Mouse (Mus musculus): ENCODE results near the gene Dcaf11. TPM values are rescaled to one million over a fixed set of nuclear protein-coding genes. Genes with fewer than 3 reads are reported as not detected.

The Dcaf11 gene
- polyA plus RNA-seq, 1 experiment from 2014 or later, result 117 TPM

DNA sequence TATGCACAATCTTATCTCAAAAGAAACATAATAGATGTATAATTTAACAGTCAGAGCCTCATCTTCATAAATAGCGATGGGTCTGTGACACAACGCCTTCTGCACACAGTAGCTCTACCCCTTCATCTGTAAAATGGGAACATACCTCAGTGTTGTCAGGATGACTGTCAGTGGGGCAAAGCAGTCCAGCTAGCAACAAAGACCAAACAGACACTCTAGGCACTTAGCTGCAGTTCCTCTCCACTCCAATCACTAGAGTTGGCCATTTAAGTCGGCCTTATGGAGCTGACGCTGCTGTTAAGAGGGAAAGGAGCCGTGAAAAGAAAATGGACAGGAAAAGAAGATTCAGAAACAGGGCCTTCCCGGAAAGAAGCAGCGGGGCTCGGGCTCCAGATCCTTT is 8.0 kb upstream of the Dcaf11 start:
- 94% methylated on average over 8 of the region's 8 CpGs for WGBS
- no peak overlapping the region for H3K9ac ChIP-seq (replicated peaks; ENCODE audit: low read length)

DNA sequence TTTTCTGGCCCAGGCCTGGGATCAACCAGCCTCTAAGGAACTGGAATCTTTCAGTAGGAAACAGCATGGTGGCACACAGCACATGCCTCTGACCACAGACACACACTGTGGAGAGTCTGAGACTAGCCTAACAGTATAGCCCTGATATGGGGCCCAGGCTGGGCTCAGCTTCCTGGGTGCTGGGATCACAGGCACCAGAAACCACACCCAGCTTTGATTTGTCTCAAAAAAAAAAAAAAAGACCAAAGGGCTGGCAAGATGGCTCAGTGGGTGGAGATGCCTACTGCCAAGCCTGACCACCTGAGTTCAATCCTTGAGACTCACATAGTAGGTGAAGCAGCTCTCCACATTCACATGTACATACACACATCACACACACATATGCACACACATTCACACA is 5.2 kb upstream of the Dcaf11 start:
- 0 out of 2 replicates have a peak, but pooled peaks cover 6% of the 10 kb centered on the region for H3K36me3 ChIP-seq (ENCODE audit: insufficient read depth, low read length)
- H3K9ac ChIP-seq (replicated peaks; ENCODE audit: low read length), result no peak overlapping the region
- no peaks in the 10 kb centered on the region for H3K9me3 ChIP-seq (ENCODE audit: low read length)
- H3K27ac ChIP-seq (ENCODE audit: low read length), result no peak overlapping the region
- H3K4me3 ChIP-seq (ENCODE audit: low read length), result no peak overlapping the region
- no peaks in the 10 kb centered on the region for H3K27me3 ChIP-seq (ENCODE audit: insufficient read depth, low read length)
- peaks cover 7% of the 10 kb centered on the region; the same call in 1 of the 2 replicates for H3K4me1 ChIP-seq (ENCODE audit: insufficient read depth, low read length)
- ATAC-seq (ENCODE audit: low FRiP score, low TSS enrichment), result no peak
- no peak overlapping the region for H3K4me2 ChIP-seq (replicated peaks; ENCODE audit: low read depth, low read length)

More for the DNA sequence above, 8.0 kb upstream of the Dcaf11 start:
- H3K4me1 ChIP-seq (ENCODE audit: insufficient read depth, low read length), result no peaks in the 10 kb centered on the region
- no peak overlapping the region for H3K4me3 ChIP-seq (ENCODE audit: low read length)
- no peak overlapping the region for H3K27ac ChIP-seq (ENCODE audit: low read length)
- H3K4me2 ChIP-seq (replicated peaks; ENCODE audit: low read depth, low read length), result no peak overlapping the region
- no peaks in the 10 kb centered on the region for H3K27me3 ChIP-seq (ENCODE audit: insufficient read depth, low read length)
- H3K36me3 ChIP-seq (ENCODE audit: insufficient read depth, low read length), result peaks cover 27% of the 10 kb centered on the region
- ATAC-seq (ENCODE audit: low FRiP score, low TSS enrichment), result no peak
- H3K9me3 ChIP-seq (ENCODE audit: low read length), result no peaks in the 10 kb centered on the region

DNA sequence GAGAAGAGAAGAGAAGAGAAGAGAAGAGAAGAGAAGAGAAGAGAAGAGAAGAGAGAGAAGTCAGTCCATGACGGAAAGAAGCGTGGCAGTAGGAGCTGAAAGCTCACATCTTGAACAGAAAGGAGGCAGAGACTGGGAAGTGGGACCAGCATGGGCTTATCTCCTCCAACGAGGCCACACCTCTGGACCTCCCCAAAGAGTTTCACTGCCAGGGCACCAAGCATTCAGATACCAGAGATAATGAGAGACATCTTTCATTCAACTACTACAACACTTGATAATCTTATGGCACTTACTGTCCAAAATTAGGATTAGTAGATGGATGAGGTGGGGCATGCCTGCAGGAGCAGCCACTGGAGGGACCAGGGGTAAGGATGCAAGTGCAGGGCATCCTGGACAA is 4.0 kb upstream of the Dcaf11 start:
- WGBS, result 90% methylated on average over 3 of the region's 3 CpGs
- Histone ChIP-seq H3K27me3 (ENCODE audit: insufficient read depth, low read length) (no peaks in the 10 kb centered on the region), H3K9ac (replicated peaks; ENCODE audit: low read length) (no peak overlapping the region), H3K4me2 (replicated peaks; ENCODE audit: low read depth, low read length) (no peak overlapping the region), H3K4me1 (ENCODE audit: insufficient read depth, low read length) (peaks cover 7% of the 10 kb centered on the region; the same call in 1 of the 2 replicates), H3K9me3 (ENCODE audit: low read length) (no peaks in the 10 kb centered on the region), H3K36me3 (ENCODE audit: insufficient read depth, low read length) (no peaks in the 10 kb centered on the region), H3K4me3 (ENCODE audit: low read length) (no peak overlapping the region), H3K27ac (ENCODE audit: low read length) (no peak overlapping the region)
- no peak for ATAC-seq (ENCODE audit: low FRiP score, low TSS enrichment)

GRCm38 (mm10) chr14:55557003-55557402 is 2.8 kb upstream of the Dcaf11 start:
- H3K27ac ChIP-seq (ENCODE audit: low read length), result peak overlapping the region; percentile 85
- H3K4me2 ChIP-seq (replicated peaks; ENCODE audit: low read depth, low read length), result no peak overlapping the region

GRCm38 (mm10) chr14:55557587-55557986 is 2.2 kb upstream of the Dcaf11 start:
- Histone ChIP-seq H3K4me1 (ENCODE audit: insufficient read depth, low read length) (peaks cover 19% of the 10 kb centered on the region), H3K27me3 (ENCODE audit: insufficient read depth, low read length) (no peaks in the 10 kb centered on the region), H3K4me3 (ENCODE audit: low read length) (no peak overlapping the region), H3K27ac (ENCODE audit: low read length) (peak overlapping the region; percentile 85), H3K9me3 (ENCODE audit: low read length) (no peaks in the 10 kb centered on the region), H3K9ac (replicated peaks; ENCODE audit: low read length) (no peak overlapping the region), H3K4me2 (replicated peaks; ENCODE audit: low read depth, low read length) (no peak overlapping the region), H3K36me3 (ENCODE audit: insufficient read depth, low read length) (no peaks in the 10 kb centered on the region)
- 75% methylated on average over 3 of the region's 3 CpGs for WGBS
- no peak for ATAC-seq (ENCODE audit: low FRiP score, low TSS enrichment)

More at GRCm38 (mm10) chr14:55557003-55557402, 2.8 kb upstream of the Dcaf11 start:
- Histone ChIP-seq H3K9me3 (ENCODE audit: low read length) (no peaks in the 10 kb centered on the region), H3K4me1 (ENCODE audit: insufficient read depth, low read length) (peaks cover 18% of the 10 kb centered on the region), H3K36me3 (ENCODE audit: insufficient read depth, low read length) (no peaks in the 10 kb centered on the region), H3K27me3 (ENCODE audit: insufficient read depth, low read length) (no peaks in the 10 kb centered on the region), H3K9ac (replicated peaks; ENCODE audit: low read length) (no peak overlapping the region), H3K4me3 (ENCODE audit: low read length) (no peak overlapping the region)
- 24% methylated on average over 5 of the region's 5 CpGs for WGBS
- no peak for ATAC-seq (ENCODE audit: low FRiP score, low TSS enrichment)

GRCm38 (mm10) chr14:55558740-55559448 is 912 bp upstream of the Dcaf11 start:
- no peak overlapping the region for H3K9ac ChIP-seq (replicated peaks; ENCODE audit: low read length)
- no peaks in the 10 kb centered on the region for H3K9me3 ChIP-seq (ENCODE audit: low read length)
- H3K36me3 ChIP-seq (ENCODE audit: insufficient read depth, low read length), result peaks cover under 1% of the 10 kb centered on the region; the same call in 1 of the 2 replicates
- H3K4me1 ChIP-seq (ENCODE audit: insufficient read depth, low read length), result peaks cover 19% of the 10 kb centered on the region
- no peaks in the 10 kb centered on the region for H3K27me3 ChIP-seq (ENCODE audit: insufficient read depth, low read length)
- ATAC-seq (ENCODE audit: low FRiP score, low TSS enrichment), result no peak
- H3K27ac ChIP-seq (ENCODE audit: low read length), result 0 out of 2 replicates have a peak overlapping the region, but pooled peaks have one; percentile 59
- H3K4me2 ChIP-seq (replicated peaks; ENCODE audit: low read depth, low read length), result peak overlapping the region; percentile 89
- 56% methylated on average over 6 of the region's 6 CpGs for WGBS
- H3K4me3 ChIP-seq (ENCODE audit: low read length), result peak overlapping the region; percentile 16; the same call in 1 of the 2 replicates

- H3K4me2 ChIP-seq (replicated peaks; ENCODE audit: low read depth, low read length), result peak within 1 kb of the TSS; percentile 89
- H3K27ac ChIP-seq (ENCODE audit: low read length), result peak within 1 kb of the TSS; percentile 96
- peaks cover 19% of the 10 kb centered on the region for H3K4me1 ChIP-seq (ENCODE audit: insufficient read depth, low read length)
- H3K4me3 ChIP-seq (ENCODE audit: low read length), result peak within 1 kb of the TSS; percentile 52
- WGBS, result under 1% methylated on average over 51 of the region's 51 CpGs
- peak within 1 kb of the TSS; percentile 73 for H3K9ac ChIP-seq (replicated peaks; ENCODE audit: low read length)
- ATAC-seq (ENCODE audit: low FRiP score, low TSS enrichment), result peak; percentile 97
- H3K27me3 ChIP-seq (ENCODE audit: insufficient read depth, low read length), result no peaks in the 10 kb centered on the region
- peaks cover 16% of the 10 kb centered on the region; the same call in 1 of the 2 replicates for H3K36me3 ChIP-seq (ENCODE audit: insufficient read depth, low read length)
- H3K9me3 ChIP-seq (ENCODE audit: low read length), result no peaks in the 10 kb centered on the region
Measured at GRCm38 (mm10) chr14:55560202-55561073, 632 bp downstream of the Dcaf11 start, which contains the start of gene A730061H03Rik. Gene A730061H03Rik (minus strand): TSS chr14:55560406.

GRCm38 (mm10) chr14:55561860-55562259 is 2.1 kb downstream of the Dcaf11 start:
- H3K4me1 ChIP-seq (ENCODE audit: insufficient read depth, low read length), result peaks cover 19% of the 10 kb centered on the region
- no peaks in the 10 kb centered on the region for H3K9me3 ChIP-seq (ENCODE audit: low read length)
- no peak overlapping the region for H3K27ac ChIP-seq (ENCODE audit: low read length)
- no peak for ATAC-seq (ENCODE audit: low FRiP score, low TSS enrichment)
- 69% methylated on average over 10 of the region's 10 CpGs for WGBS
- H3K4me2 ChIP-seq (replicated peaks; ENCODE audit: low read depth, low read length), result peak overlapping the region; percentile 89
- no peaks in the 10 kb centered on the region for H3K27me3 ChIP-seq (ENCODE audit: insufficient read depth, low read length)
- H3K9ac ChIP-seq (replicated peaks; ENCODE audit: low read length), result no peak overlapping the region
- peaks cover 30% of the 10 kb centered on the region for H3K36me3 ChIP-seq (ENCODE audit: insufficient read depth, low read length)
- peak overlapping the region; percentile 52 for H3K4me3 ChIP-seq (ENCODE audit: low read length)

DNA sequence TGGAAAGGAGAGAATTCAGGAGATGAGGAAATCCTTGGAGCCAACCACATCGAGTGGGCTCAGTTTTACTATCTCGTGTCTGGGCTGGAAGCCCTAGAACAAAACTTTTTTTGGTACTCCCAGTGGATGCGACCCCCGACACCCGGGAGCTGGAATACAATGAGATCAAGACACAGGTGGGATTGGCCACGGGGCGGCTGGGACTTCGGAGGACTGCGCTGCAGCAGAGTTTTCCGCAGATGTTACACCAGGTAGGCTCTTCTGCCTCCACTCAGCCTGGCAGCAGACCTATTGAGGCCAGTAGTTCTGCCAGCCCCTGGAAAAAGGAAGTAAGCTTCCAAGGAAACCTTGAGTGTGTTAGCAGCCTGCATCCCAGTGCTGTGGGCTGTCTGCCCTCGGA is 3.4 kb downstream of the Dcaf11 start:
- Histone ChIP-seq H3K9ac (replicated peaks; ENCODE audit: low read length) (no peak overlapping the region), H3K4me1 (ENCODE audit: insufficient read depth, low read length) (peaks cover 12% of the 10 kb centered on the region), H3K36me3 (ENCODE audit: insufficient read depth, low read length) (peaks cover 42% of the 10 kb centered on the region), H3K4me3 (ENCODE audit: low read length) (no peak overlapping the region), H3K9me3 (ENCODE audit: low read length) (no peaks in the 10 kb centered on the region), H3K27me3 (ENCODE audit: insufficient read depth, low read length) (no peaks in the 10 kb centered on the region), H3K27ac (ENCODE audit: low read length) (no peak overlapping the region), H3K4me2 (replicated peaks; ENCODE audit: low read depth, low read length) (no peak overlapping the region)
- no peak for ATAC-seq (ENCODE audit: low FRiP score, low TSS enrichment)
- 88% methylated on average over 11 of the region's 11 CpGs for WGBS
